Comparison of ENCODE assay signal across 15 mouse cellular contexts in the genomic region with DNA sequence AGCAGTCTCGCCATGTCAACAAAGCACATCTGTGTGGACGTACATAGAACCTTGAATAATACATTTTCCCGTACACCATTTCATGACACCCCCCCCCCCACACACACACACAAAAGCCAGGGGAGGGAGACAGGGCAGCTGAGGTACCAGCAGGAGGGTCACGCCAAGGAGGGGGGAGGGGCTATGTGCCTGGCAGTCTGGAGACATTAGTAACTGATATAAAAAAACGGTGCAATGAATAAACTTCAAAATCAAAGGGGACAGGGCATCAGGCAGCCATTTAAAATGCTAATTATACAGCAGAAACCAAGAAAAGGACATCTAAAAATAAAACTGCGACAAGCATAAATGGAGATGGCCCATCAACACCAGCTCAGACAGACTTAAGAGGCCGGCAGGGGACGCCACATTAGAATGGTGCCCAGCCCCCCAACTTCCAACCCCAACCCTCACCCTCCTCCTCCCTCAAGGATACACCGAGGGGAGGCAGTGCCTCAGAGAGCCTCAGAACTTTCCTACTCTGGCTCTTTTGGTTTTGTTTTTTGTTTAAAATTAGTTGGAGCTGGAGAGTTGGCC. TPM values are rescaled to one million over a fixed set of nuclear protein-coding genes. Genes with fewer than 3 reads are reported as not detected.
DNase-seq lines count a peak whose midpoint lies in the region; ATAC-seq and TF ChIP-seq lines count a peak whose summit lies in the region.
"Had no signal": no experiment of that assay in that cellular context is flagged by ENCODE, and none has a peak within 500 bp of the region (broad histone marks: within the 10 kb centered on the region; RNA-seq: fewer than 3 reads in every experiment).

No protein-coding gene starts in this region.

- peak; percentile 40 for TF ChIP-seq CTCF in heart, adult 2 months (IDR thresholded peaks at IDR 0.05)

- H3K27me3 ChIP-seq in heart, adult 2 months (ENCODE audit: control insufficient read depth, insufficient read depth, low read length): no peaks in the 10 kb centered on the region
- H3K27me3 ChIP-seq in heart, embryonic 11.5 days (ENCODE audit: control insufficient read depth, insufficient read depth, low read length): no peaks in the 10 kb centered on the region
- 0 out of 2 replicates have a peak, but pooled peaks cover 3% of the 10 kb centered on the region for H3K27me3 ChIP-seq in hindbrain, embryonic 10.5 days (ENCODE audit: insufficient read depth, poor library complexity, severe bottlenecking)
- H3K27me3 ChIP-seq in hindbrain, embryonic 16.5 days (replicated peaks; ENCODE audit: control insufficient read depth, insufficient read depth, low read length): no peaks in the 10 kb centered on the region
- H3K27me3 ChIP-seq in embryonic facial prominence, embryonic 10.5 days (replicated peaks; ENCODE audit: low read depth, poor library complexity, severe bottlenecking): no peaks in the 10 kb centered on the region
- H3K27me3 ChIP-seq: liver, embryonic 15.5 days had no signal

- DNase-seq in heart, adult 2 months: peak in 1 of 2 experiments; percentile 16
- DNase-seq in hindbrain, embryonic 10.5 days (ENCODE audit: low spot score): no peak
- DNase-seq in ES-CJ7 (ENCODE audit: low read depth, low spot score): peak; percentile 59
- DNase-seq in embryonic facial prominence, embryonic 10.5 days (ENCODE audit: low spot score): no peak
- DNase-seq in urinary bladder, postnatal 4 days (ENCODE audit: low spot score in 2 of 2): no peak
- DNase-seq: B cell, adult 2 months; gastrocnemius, postnatal 14 days; kidney, postnatal 4 days; retina, postnatal 1 day; right cerebral cortex, postnatal 4 days; thymus, postnatal 4 days had no signal

- H3K36me3 ChIP-seq in heart, adult 2 months (ENCODE audit: control insufficient read depth, insufficient read depth, low read length): peaks cover 4% of the 10 kb centered on the region; the same call in 1 of the 2 replicates
- H3K36me3 ChIP-seq in heart, embryonic 11.5 days (ENCODE audit: control insufficient read depth, insufficient read depth, low read length): no peaks in the 10 kb centered on the region
- H3K36me3 ChIP-seq in hindbrain, embryonic 10.5 days: peaks cover 27% of the 10 kb centered on the region
- no peaks in the 10 kb centered on the region for H3K36me3 ChIP-seq in hindbrain, embryonic 16.5 days (ENCODE audit: control insufficient read depth, insufficient read depth, low read length)
- H3K36me3 ChIP-seq in embryonic facial prominence, embryonic 10.5 days (replicated peaks): peaks cover 20% of the 10 kb centered on the region

- TF ChIP-seq EP300 in heart, adult 2 months (IDR thresholded peaks at IDR 0.05; ENCODE audit: insufficient read depth, low read depth, low read length): no peak

- H3K4me3 ChIP-seq in heart, adult 2 months: no peak overlapping the region
- no peak overlapping the region for H3K4me3 ChIP-seq in heart, embryonic 11.5 days (ENCODE audit: low read depth, low read length)
- H3K4me3 ChIP-seq in hindbrain, embryonic 10.5 days: no peak overlapping the region
- no peak overlapping the region for H3K4me3 ChIP-seq in hindbrain, embryonic 16.5 days (ENCODE audit: low read length)
- no peak overlapping the region for H3K4me3 ChIP-seq in embryonic facial prominence, embryonic 10.5 days
- H3K4me3 ChIP-seq: liver, embryonic 15.5 days had no signal

- no peaks in the 10 kb centered on the region; the same call in none of the 2 replicates for H3K4me1 ChIP-seq in heart, adult 2 months (ENCODE audit: control insufficient read depth, insufficient read depth, low read length)
- peaks cover 25% of the 10 kb centered on the region for H3K4me1 ChIP-seq in heart, embryonic 11.5 days (ENCODE audit: control insufficient read depth, insufficient read depth, low read length)
- peaks cover 40% of the 10 kb centered on the region for H3K4me1 ChIP-seq in hindbrain, embryonic 10.5 days (replicated peaks)
- no peaks in the 10 kb centered on the region; the same call in 1 of the 2 replicates for H3K4me1 ChIP-seq in hindbrain, embryonic 16.5 days (ENCODE audit: control insufficient read depth, insufficient read depth, low read depth, low read length)
- peaks cover 27% of the 10 kb centered on the region for H3K4me1 ChIP-seq in embryonic facial prominence, embryonic 10.5 days

- no peaks in the 10 kb centered on the region for H3K9me3 ChIP-seq in heart, embryonic 11.5 days (replicated peaks; ENCODE audit: control insufficient read depth, low read length)
- H3K9me3 ChIP-seq in hindbrain, embryonic 10.5 days: no peaks in the 10 kb centered on the region
- H3K9me3 ChIP-seq in hindbrain, embryonic 16.5 days (ENCODE audit: control insufficient read depth, low read length): no peaks in the 10 kb centered on the region
- H3K9me3 ChIP-seq in embryonic facial prominence, embryonic 10.5 days: no peaks in the 10 kb centered on the region
- H3K9me3 ChIP-seq: liver, embryonic 15.5 days had no signal

- intact Hi-C loops in heart, adult 2 months (cut with DNase I): no loop called here

- TF ChIP-seq POLR2A in heart, adult 2 months (IDR thresholded peaks at IDR 0.05; ENCODE audit: insufficient read depth, low read depth, low read length): no peak

- ATAC-seq in heart, embryonic 11.5 days (replicated peaks; ENCODE audit: insufficient number of reproducible peaks, low FRiP score, low TSS enrichment): no peak
- no peak for ATAC-seq in hindbrain, embryonic 16.5 days
- ATAC-seq: lung, postnatal 0 days had no signal

- H3K79me2 ChIP-seq in heart, adult 2 months (replicated peaks; ENCODE audit: control insufficient read depth, insufficient read depth, low read length): no peaks in the 10 kb centered on the region; the same call in 1 of the 2 replicates

- no peak overlapping the region; the same call in 1 of the 2 replicates for H3K9ac ChIP-seq in heart, adult 2 months (ENCODE audit: low read depth, low read length)
- no peak overlapping the region for H3K9ac ChIP-seq in heart, embryonic 11.5 days (ENCODE audit: low read depth, low read length)
- no peak overlapping the region for H3K9ac ChIP-seq in hindbrain, embryonic 16.5 days (ENCODE audit: low read depth, low read length)
- H3K9ac ChIP-seq: liver, embryonic 15.5 days had no signal

- H3K4me2 ChIP-seq in heart, embryonic 11.5 days: no peak overlapping the region
- no peak overlapping the region for H3K4me2 ChIP-seq in hindbrain, embryonic 16.5 days (ENCODE audit: low read length)
- H3K4me2 ChIP-seq: liver, embryonic 15.5 days had no signal

- WGBS in heart, adult 2 months: 57% methylated on average over 9 of the region's 9 CpGs
- WGBS in heart, embryonic 11.5 days (ENCODE audit: insufficient replicate concordance): 44% methylated on average over 9 of the region's 9 CpGs
- WGBS in hindbrain, embryonic 10.5 days: 46% methylated on average over 9 of the region's 9 CpGs
- WGBS in hindbrain, embryonic 16.5 days: 33% methylated on average over 9 of the region's 9 CpGs
- WGBS in embryonic facial prominence, embryonic 10.5 days: 60% methylated on average over 9 of the region's 9 CpGs

- no peak overlapping the region for H3K27ac ChIP-seq in heart, adult 2 months
- no peak overlapping the region for H3K27ac ChIP-seq in heart, embryonic 11.5 days (ENCODE audit: low read depth, low read length)
- peak overlapping the region; percentile 53; the same call in 1 of the 2 replicates for H3K27ac ChIP-seq in hindbrain, embryonic 10.5 days
- H3K27ac ChIP-seq in hindbrain, embryonic 16.5 days (ENCODE audit: low read depth, low read length): no peak overlapping the region
- H3K27ac ChIP-seq in embryonic facial prominence, embryonic 10.5 days (replicated peaks): 0 out of 2 replicates have a peak overlapping the region, but pooled peaks have one; percentile 14
- H3K27ac ChIP-seq: liver, embryonic 15.5 days had no signal

RNA-seq across cellular contexts. Expression of gene Ezr, which starts 22.8 kb away (rescaled TPM):
- total RNA-seq in heart, adult 2 months (2021): 10 to 100 TPM; 33.4 to 35.7 TPM
- 24.2 TPM in 2 replicates for polyA plus RNA-seq in heart, adult 2 months (2012; rRNA removed)
- polyA plus RNA-seq in heart, embryonic 11.5 days (2014; fragmentation: Nextera tagmentation; extraction: Ambion mirVana): 89.2 and 109 TPM in 2 replicates
- 85.2 and 99.4 TPM in 2 replicates for polyA plus RNA-seq in hindbrain, embryonic 10.5 days (2016; fragmentation: Nextera tagmentation; extraction: Ambion mirVana)
- polyA plus RNA-seq in hindbrain, embryonic 16.5 days (2015; fragmentation: Nextera tagmentation; extraction: Ambion mirVana): 69.9 and 73.3 TPM in 2 replicates
- polyA plus RNA-seq in embryonic facial prominence, embryonic 10.5 days (2016; fragmentation: Nextera tagmentation; extraction: Ambion mirVana): 51.6 and 55.0 TPM in 2 replicates

Comparison
In these comparisons a context has a peak if more than half of its experiments do, and no peak if none do; other contexts are left out.
1. H3K27ac ChIP-seq: peak in hindbrain, embryonic 10.5 days (single experiment) and embryonic facial prominence, embryonic 10.5 days (single experiment); none in heart, adult 2 months (single experiment), heart, embryonic 11.5 days (single experiment) and hindbrain, embryonic 16.5 days (single experiment).